Mouse (Mus musculus): ENCODE data around the gene Exph5.

The Exph5 gene

GRCm38 (mm10) chr9:53301269-53301720 lies at the start of gene Exph5:
Gene Exph5 (plus strand): TSS chr9:53301670.
- DNase-seq, result peak; percentile 55

- DNase-seq, result peak; percentile 64
These were observed 47.1 kb upstream of the Exph5 start for GRCm38 (mm10) chr9:53254368-53254767.

- no peak for DNase-seq
These were observed 44.7 kb upstream of the Exph5 start for GRCm38 (mm10) chr9:53256690-53257305.

- DNase-seq, result no peak
These were observed 43.7 kb upstream of the Exph5 start for GRCm38 (mm10) chr9:53257772-53258171.

GRCm38 (mm10) chr9:53258199-53258598 lies 43.3 kb upstream of the Exph5 start:
- DNase-seq, result no peak

GRCm38 (mm10) chr9:53264387-53264786 lies 37.1 kb upstream of the Exph5 start:
- DNase-seq, result peak; percentile 26

- DNase-seq, result no peak
These were observed 35.9 kb upstream of the Exph5 start for GRCm38 (mm10) chr9:53265589-53265988.

- DNase-seq, result no peak
These were observed 33.4 kb upstream of the Exph5 start for GRCm38 (mm10) chr9:53268036-53268435.

- no peak for DNase-seq
These were observed 32.6 kb upstream of the Exph5 start for GRCm38 (mm10) chr9:53268731-53269465.

- DNase-seq, result no peak
These were observed 32.1 kb upstream of the Exph5 start for GRCm38 (mm10) chr9:53269466-53269755.

- DNase-seq, result no peak
These were observed 30.0 kb upstream of the Exph5 start for GRCm38 (mm10) chr9:53271281-53272022.

GRCm38 (mm10) chr9:53272207-53272606 lies 29.3 kb upstream of the Exph5 start:
- DNase-seq, result no peak

GRCm38 (mm10) chr9:53272714-53273113 lies 28.8 kb upstream of the Exph5 start:
- DNase-seq, result no peak

GRCm38 (mm10) chr9:53276381-53276780 lies 25.1 kb upstream of the Exph5 start:
- DNase-seq, result no peak

GRCm38 (mm10) chr9:53278997-53279396 lies 22.5 kb upstream of the Exph5 start:
- no peak for DNase-seq

GRCm38 (mm10) chr9:53286793-53287192 lies 14.7 kb upstream of the Exph5 start:
- no peak for DNase-seq

- DNase-seq, result no peak
These were observed 11.5 kb upstream of the Exph5 start for GRCm38 (mm10) chr9:53290006-53290405.

GRCm38 (mm10) chr9:53292833-53293232 lies 8.6 kb upstream of the Exph5 start:
- no peak for DNase-seq

- DNase-seq, result peak; percentile 46
These were observed 386 bp downstream of the Exph5 start for GRCm38 (mm10) chr9:53301801-53302311.

- no peak for DNase-seq
These were observed 945 bp downstream of the Exph5 start for GRCm38 (mm10) chr9:53302415-53302814.

- no peak for DNase-seq
These were observed 6.4 kb downstream of the Exph5 start for GRCm38 (mm10) chr9:53307904-53308303.

- no peak for DNase-seq
These were observed 11.5 kb downstream of the Exph5 start for GRCm38 (mm10) chr9:53312981-53313380.

- no peak for DNase-seq
These were observed 19.6 kb downstream of the Exph5 start for GRCm38 (mm10) chr9:53320894-53321650.
